Mouse (Mus musculus) kidney, embryonic 15.5 days (tissue): Measurements from ENCODE around the gene Kif1b. TPM values are rescaled to one million over a fixed set of nuclear protein-coding genes. Genes with fewer than 3 reads are reported as not detected.
A peak's percentile ranks its signal among the peaks of the same experiment; 100 is the strongest.

Source experiments
- ATAC-seq: fragments of 200-750 bp; cut with Nextera tagmentation; replicated peaks from 2 replicates; pipeline ENCODE4 v1.8.0; 2017; ENCODE audit warnings: moderate TSS enrichment; ENCODE audit not compliant: low FRiP score
- H3K27ac ChIP-seq: fragments of 300-500 bp; sonication (generic); 2 replicates; pipeline ENCODE4 v1.5.1; 2015; ENCODE audit warnings: mild to moderate bottlenecking, inconsistent platforms
- H3K27me3 ChIP-seq: fragments of 300-500 bp; sonication (generic); 2 replicates; pipeline ENCODE4 v1.6.1; 2015; ENCODE audit warnings: inconsistent platforms
- H3K36me3 ChIP-seq: fragments of 300-500 bp; sonication (generic); 2 replicates; pipeline ENCODE4 v1.6.1; 2015; ENCODE audit warnings: inconsistent platforms
- H3K4me1 ChIP-seq: fragments of 300-500 bp; sonication (generic); 2 replicates; pipeline ENCODE4 v1.6.1; 2015; ENCODE audit warnings: inconsistent platforms
- H3K4me2 ChIP-seq: fragments of 300-500 bp; sonication (generic); 2 replicates; pipeline ENCODE4 v1.6.1; 2015; ENCODE audit warnings: moderate library complexity, mild to moderate bottlenecking, inconsistent platforms
- H3K4me3 ChIP-seq: fragments of 300-500 bp; sonication (generic); replicated peaks from 2 replicates; pipeline ENCODE4 v1.5.1; 2015; ENCODE audit warnings: mild to moderate bottlenecking, inconsistent platforms
- H3K9ac ChIP-seq: fragments of 300-500 bp; sonication (generic); 2 replicates; pipeline ENCODE4 v1.6.1; 2015; ENCODE audit warnings: mild to moderate bottlenecking, inconsistent platforms
- H3K9me3 ChIP-seq: fragments of 300-500 bp; sonication (generic); replicated peaks from 2 replicates; pipeline ENCODE4 v1.6.1; 2016; ENCODE audit warnings: inconsistent platforms
- WGBS: fragments of 180-500 bp; shearing (Covaris S2); methylation state at CpG from one replicate; pipeline ENCODE4 v1.1.7; 2015; ENCODE audit warnings: mixed read lengths; 5-methylcytosine and 5-hydroxymethylcytosine counted together
- polyA plus RNA-seq: library from polyadenylated mRNA; unstranded; fragments of >200 nt; fragmentation: Nextera tagmentation; extraction: Ambion mirVana; gene quantifications from 2 replicates; pipeline ENCODE4 v1.2.1, GENCODE M21; 2015

Kif1b gene
- polyA plus RNA-seq, 1 experiment from 2014 or later: 31.3 TPM

DNA sequence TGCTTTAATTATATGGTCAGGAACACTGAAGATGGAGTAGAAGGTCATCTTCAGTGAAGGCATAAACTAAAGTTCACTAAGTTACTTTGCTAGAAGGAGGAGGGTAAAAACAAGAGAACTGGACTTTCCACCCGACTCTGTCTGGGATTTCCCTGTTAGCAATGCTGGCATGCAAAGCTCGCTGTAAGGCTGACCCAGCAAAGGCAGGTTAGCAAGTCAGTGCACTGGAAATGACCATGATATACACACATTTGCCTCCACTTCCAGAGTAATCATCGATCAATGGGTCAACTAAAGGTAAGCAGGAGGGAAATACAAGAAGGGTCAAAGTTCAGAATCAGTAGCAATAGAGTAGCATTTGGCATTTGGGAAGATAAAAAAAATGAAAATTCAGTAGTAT, 46.6 kb downstream of the Kif1b start:
- Histone ChIP-seq H3K9me3 (no peaks in the 10 kb centered on the region), H3K36me3 (peaks cover 66% of the 10 kb centered on the region), H3K4me2 (no peak overlapping the region), H3K4me3 (no peak overlapping the region), H3K27me3 (no peaks in the 10 kb centered on the region), H3K27ac (no peak overlapping the region), H3K4me1 (no peaks in the 10 kb centered on the region), H3K9ac (no peak overlapping the region)
- 82% methylated on average over 3 of the region's 3 CpGs for WGBS
- ATAC-seq: no peak

GRCm38 (mm10) chr4:149259391-149260094, 48.0 kb downstream of the Kif1b start:
- Histone ChIP-seq H3K4me1 (peaks cover 5% of the 10 kb centered on the region; the same call in 1 of the 2 replicates), H3K4me2 (no peak overlapping the region), H3K9ac (no peak overlapping the region), H3K36me3 (peaks cover 62% of the 10 kb centered on the region), H3K9me3 (no peaks in the 10 kb centered on the region), H3K27ac (no peak overlapping the region), H3K27me3 (no peaks in the 10 kb centered on the region), H3K4me3 (no peak overlapping the region)
- no peak for ATAC-seq
- WGBS: 85% methylated on average over 9 of the region's 9 CpGs

DNA sequence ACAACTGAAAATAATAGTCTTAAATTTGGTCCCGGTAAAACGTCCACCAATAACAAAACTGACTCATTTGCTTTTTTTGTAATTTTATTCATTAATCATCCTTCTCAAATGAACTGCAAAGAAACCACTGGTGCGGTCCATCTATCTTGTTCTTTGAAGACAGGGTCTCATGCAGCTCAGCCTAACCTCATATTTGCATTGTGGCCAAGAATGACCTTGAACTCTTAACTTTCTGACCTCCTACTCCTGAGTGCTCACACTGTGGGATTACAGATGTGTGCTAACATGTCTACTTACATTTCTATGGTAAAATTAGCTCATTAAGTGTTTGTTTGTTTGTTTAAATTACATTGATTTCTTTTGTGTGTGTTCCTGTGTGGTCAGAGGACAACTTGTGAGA, 48.6 kb downstream of the Kif1b start:
- H3K36me3 ChIP-seq: peaks cover 64% of the 10 kb centered on the region
- ATAC-seq: no peak
- H3K9me3 ChIP-seq: no peaks in the 10 kb centered on the region
- no peaks in the 10 kb centered on the region for H3K27me3 ChIP-seq
- H3K4me3 ChIP-seq: no peak overlapping the region
- H3K4me2 ChIP-seq: no peak overlapping the region
- H3K9ac ChIP-seq: no peak overlapping the region
- 86% methylated on average over 3 of the region's 3 CpGs for WGBS
- peaks cover 5% of the 10 kb centered on the region; the same call in 1 of the 2 replicates for H3K4me1 ChIP-seq
- H3K27ac ChIP-seq: no peak overlapping the region

- H3K4me2 ChIP-seq: no peak overlapping the region
- peaks cover 5% of the 10 kb centered on the region; the same call in 1 of the 2 replicates for H3K4me1 ChIP-seq
- no peaks in the 10 kb centered on the region for H3K9me3 ChIP-seq
- no peak overlapping the region for H3K9ac ChIP-seq
- H3K27ac ChIP-seq: no peak overlapping the region
- H3K4me3 ChIP-seq: no peak overlapping the region
- no peak for ATAC-seq
- peaks cover 58% of the 10 kb centered on the region for H3K36me3 ChIP-seq
- 92% methylated on average over 15 of the region's 15 CpGs for WGBS
- no peaks in the 10 kb centered on the region for H3K27me3 ChIP-seq
Measured at GRCm38 (mm10) chr4:149256511-149257300, 50.8 kb downstream of the Kif1b start.

GRCm38 (mm10) chr4:149255277-149256270, 51.9 kb downstream of the Kif1b start:
- Histone ChIP-seq H3K27ac (0 out of 2 replicates have a peak overlapping the region, but pooled peaks have one; percentile 43), H3K9ac (no peak overlapping the region), H3K4me3 (no peak overlapping the region), H3K27me3 (no peaks in the 10 kb centered on the region), H3K4me2 (no peak overlapping the region), H3K4me1 (peaks cover 5% of the 10 kb centered on the region; the same call in 1 of the 2 replicates), H3K9me3 (no peaks in the 10 kb centered on the region), H3K36me3 (peaks cover 62% of the 10 kb centered on the region)
- 45% methylated on average over 13 of the region's 13 CpGs for WGBS
- ATAC-seq: no peak

DNA sequence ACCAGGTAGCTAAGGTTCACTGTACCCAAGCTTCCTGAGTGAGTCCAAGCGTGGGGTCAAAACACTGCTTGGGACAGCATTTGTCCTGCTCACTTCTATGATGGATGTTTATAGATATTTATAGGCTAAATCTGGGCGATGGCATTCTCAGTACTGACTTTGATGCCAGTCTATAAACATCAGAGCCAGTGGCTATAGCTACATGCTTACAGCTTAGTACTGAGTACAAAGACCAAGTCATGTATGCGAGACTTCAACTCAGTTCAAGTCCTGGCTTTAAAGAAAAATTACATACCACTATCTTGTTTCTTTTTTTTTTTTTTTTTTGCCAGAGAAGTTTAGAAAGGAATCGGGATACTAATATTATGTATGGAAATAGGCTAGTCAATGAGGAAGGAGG, 52.7 kb downstream of the Kif1b start:
- peaks cover 5% of the 10 kb centered on the region; the same call in 1 of the 2 replicates for H3K4me1 ChIP-seq
- H3K4me3 ChIP-seq: no peak overlapping the region
- H3K36me3 ChIP-seq: peaks cover 67% of the 10 kb centered on the region
- 0 out of 2 replicates have a peak overlapping the region, but pooled peaks have one; percentile 43 for H3K27ac ChIP-seq
- 86% methylated on average over 4 of the region's 4 CpGs for WGBS
- no peaks in the 10 kb centered on the region for H3K27me3 ChIP-seq
- H3K9me3 ChIP-seq: no peaks in the 10 kb centered on the region
- ATAC-seq: no peak
- H3K9ac ChIP-seq: no peak overlapping the region
- no peak overlapping the region for H3K4me2 ChIP-seq

DNA sequence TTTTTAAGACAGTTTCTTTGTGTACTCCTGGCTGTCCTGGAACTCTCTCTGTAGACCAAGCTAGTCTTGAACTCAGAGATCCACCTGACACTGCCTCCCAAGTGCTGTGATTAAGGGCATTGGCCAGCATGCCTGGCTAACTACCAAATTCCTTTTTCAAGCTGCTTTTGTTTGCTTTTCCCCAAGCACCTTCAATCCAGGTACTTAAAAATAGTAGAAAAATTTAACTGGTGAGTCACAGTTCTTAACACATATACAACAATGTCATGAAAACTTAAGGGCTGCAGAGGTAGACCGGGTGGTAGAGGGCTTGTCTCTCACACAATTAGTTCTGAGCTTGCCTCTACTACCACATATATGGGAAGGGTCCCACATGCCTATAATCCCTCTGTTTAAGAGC, 58.2 kb downstream of the Kif1b start:
- no peak for ATAC-seq
- H3K9me3 ChIP-seq: no peaks in the 10 kb centered on the region
- 80% methylated on average over 1 of the region's 1 CpGs for WGBS
- H3K27me3 ChIP-seq: no peaks in the 10 kb centered on the region
- no peak overlapping the region for H3K27ac ChIP-seq
- H3K9ac ChIP-seq: no peak overlapping the region
- H3K4me2 ChIP-seq: no peak overlapping the region
- no peaks in the 10 kb centered on the region for H3K4me1 ChIP-seq
- no peak overlapping the region for H3K4me3 ChIP-seq
- H3K36me3 ChIP-seq: peaks cover 80% of the 10 kb centered on the region

DNA sequence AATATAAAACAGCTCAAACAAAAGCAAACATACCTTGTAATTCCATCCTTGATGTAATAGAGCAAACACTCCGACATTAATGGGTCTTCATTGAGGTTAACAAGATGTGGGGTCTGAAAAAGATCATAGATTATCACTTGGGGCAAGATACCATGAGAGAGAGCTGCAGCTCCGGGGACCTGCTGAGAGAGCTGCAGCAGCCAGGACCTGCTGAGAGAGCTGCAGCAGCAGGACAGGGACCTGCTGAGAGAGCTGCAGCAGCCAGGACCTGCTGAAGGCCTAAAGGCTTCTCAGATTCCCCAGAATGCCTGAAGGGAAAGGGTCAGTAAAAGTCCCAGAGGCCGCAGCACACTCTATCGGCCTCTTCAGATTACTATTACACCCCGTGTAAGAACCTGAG, 59.7 kb downstream of the Kif1b start:
- Histone ChIP-seq H3K4me1 (no peaks in the 10 kb centered on the region), H3K36me3 (peaks cover 85% of the 10 kb centered on the region), H3K4me2 (no peak overlapping the region)

DNA sequence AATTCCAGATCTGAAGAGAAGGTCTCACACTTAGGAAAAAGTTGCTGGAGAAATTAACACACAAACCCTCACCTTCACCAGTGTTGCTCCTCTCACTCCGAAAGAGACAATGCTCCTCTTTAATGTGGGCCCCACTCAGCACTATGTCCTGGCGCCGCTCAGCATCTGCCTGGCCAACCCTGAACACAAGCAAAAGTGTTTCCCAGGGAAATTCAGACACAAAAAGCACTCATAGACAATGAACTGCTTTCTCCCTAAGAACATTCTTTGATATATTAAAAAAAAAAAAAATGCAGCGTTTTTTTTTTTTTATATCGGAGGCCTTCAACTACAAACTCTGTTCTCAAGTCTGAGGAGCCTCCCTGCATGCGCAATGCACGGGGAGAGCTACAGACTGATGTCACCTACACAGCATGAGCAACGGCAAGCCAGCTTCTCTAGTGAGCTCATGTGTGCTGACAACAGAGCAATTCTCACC, 60.3 kb downstream of the Kif1b start:
- peaks cover 85% of the 10 kb centered on the region for H3K36me3 ChIP-seq
- no peak overlapping the region for H3K4me2 ChIP-seq
- H3K4me3 ChIP-seq: no peak overlapping the region
- WGBS: 86% methylated on average over 8 of the region's 8 CpGs
- H3K4me1 ChIP-seq: no peaks in the 10 kb centered on the region
- no peaks in the 10 kb centered on the region for H3K9me3 ChIP-seq
- no peak overlapping the region for H3K9ac ChIP-seq
- no peaks in the 10 kb centered on the region for H3K27me3 ChIP-seq
- no peak for ATAC-seq
- no peak overlapping the region for H3K27ac ChIP-seq

More for the DNA sequence above, 59.7 kb downstream of the Kif1b start:
- Histone ChIP-seq H3K9me3 (no peaks in the 10 kb centered on the region), H3K27me3 (no peaks in the 10 kb centered on the region), H3K27ac (no peak overlapping the region), H3K9ac (no peak overlapping the region), H3K4me3 (no peak overlapping the region)
- WGBS: 75% methylated on average over 5 of the region's 5 CpGs
- no peak for ATAC-seq

- Histone ChIP-seq H3K9me3 (no peaks in the 10 kb centered on the region), H3K36me3 (peaks cover 83% of the 10 kb centered on the region)
Measured at GRCm38 (mm10) chr4:149246578-149247155, 60.8 kb downstream of the Kif1b start.

GRCm38 (mm10) chr4:149237011-149237410, 70.5 kb downstream of the Kif1b start:
- ATAC-seq: no peak
- Histone ChIP-seq H3K4me2 (no peak overlapping the region), H3K9ac (no peak overlapping the region), H3K4me3 (no peak overlapping the region), H3K36me3 (peaks cover 38% of the 10 kb centered on the region), H3K4me1 (peaks cover 9% of the 10 kb centered on the region), H3K27ac (no peak overlapping the region), H3K9me3 (no peaks in the 10 kb centered on the region), H3K27me3 (no peaks in the 10 kb centered on the region)
- 88% methylated on average over 15 of the region's 15 CpGs for WGBS

More at GRCm38 (mm10) chr4:149246578-149247155, 60.8 kb downstream of the Kif1b start:
- Histone ChIP-seq H3K4me2 (no peak overlapping the region), H3K4me1 (no peaks in the 10 kb centered on the region), H3K27me3 (no peaks in the 10 kb centered on the region), H3K4me3 (no peak overlapping the region), H3K27ac (no peak overlapping the region), H3K9ac (no peak overlapping the region)
- no peak for ATAC-seq
- WGBS: 81% methylated on average over 7 of the region's 7 CpGs
